Mouse (Mus musculus) kidney, embryonic 15.5 days (tissue): ENCODE data around the gene Tmf1. TPM values are rescaled to one million over a fixed set of nuclear protein-coding genes. Genes with fewer than 3 reads are reported as not detected.

Experiments
- ATAC-seq: fragments of 200-750 bp; cut with Nextera tagmentation; replicated peaks from 2 replicates; pipeline ENCODE4 v1.8.0; 2017; ENCODE audit warnings: moderate TSS enrichment; ENCODE audit not compliant: low FRiP score
- H3K27ac ChIP-seq: fragments of 300-500 bp; sonication (generic); 2 replicates; pipeline ENCODE4 v1.5.1; 2015; ENCODE audit warnings: mild to moderate bottlenecking, inconsistent platforms
- H3K27me3 ChIP-seq: fragments of 300-500 bp; sonication (generic); 2 replicates; pipeline ENCODE4 v1.6.1; 2015; ENCODE audit warnings: inconsistent platforms
- H3K36me3 ChIP-seq: fragments of 300-500 bp; sonication (generic); 2 replicates; pipeline ENCODE4 v1.6.1; 2015; ENCODE audit warnings: inconsistent platforms
- H3K4me1 ChIP-seq: fragments of 300-500 bp; sonication (generic); 2 replicates; pipeline ENCODE4 v1.6.1; 2015; ENCODE audit warnings: inconsistent platforms
- H3K4me2 ChIP-seq: fragments of 300-500 bp; sonication (generic); 2 replicates; pipeline ENCODE4 v1.6.1; 2015; ENCODE audit warnings: moderate library complexity, mild to moderate bottlenecking, inconsistent platforms
- H3K4me3 ChIP-seq: fragments of 300-500 bp; sonication (generic); replicated peaks from 2 replicates; pipeline ENCODE4 v1.5.1; 2015; ENCODE audit warnings: mild to moderate bottlenecking, inconsistent platforms
- H3K9ac ChIP-seq: fragments of 300-500 bp; sonication (generic); 2 replicates; pipeline ENCODE4 v1.6.1; 2015; ENCODE audit warnings: mild to moderate bottlenecking, inconsistent platforms
- H3K9me3 ChIP-seq: fragments of 300-500 bp; sonication (generic); replicated peaks from 2 replicates; pipeline ENCODE4 v1.6.1; 2016; ENCODE audit warnings: inconsistent platforms
- WGBS: fragments of 180-500 bp; shearing (Covaris S2); methylation state at CpG from one replicate; pipeline ENCODE4 v1.1.7; 2015; ENCODE audit warnings: mixed read lengths; 5-methylcytosine and 5-hydroxymethylcytosine counted together
- polyA plus RNA-seq: library from polyadenylated mRNA; unstranded; fragments of >200 nt; fragmentation: Nextera tagmentation; extraction: Ambion mirVana; gene quantifications from 2 replicates; pipeline ENCODE4 v1.2.1, GENCODE M21; 2015

The Tmf1 gene
- polyA plus RNA-seq, 1 experiment from 2014 or later, result 34.7 TPM

GRCm38 (mm10) chr6:97175716-97176115, 3.2 kb downstream of the Tmf1 start:
- no peak overlapping the region for H3K4me3 ChIP-seq
- H3K27ac ChIP-seq, result no peak overlapping the region
- no peaks in the 10 kb centered on the region for H3K27me3 ChIP-seq
- no peaks in the 10 kb centered on the region for H3K9me3 ChIP-seq
- H3K9ac ChIP-seq, result no peak overlapping the region
- H3K4me2 ChIP-seq, result peak overlapping the region; percentile 3; the same call in 1 of the 2 replicates
- WGBS, result 41% methylated on average over 11 of the region's 11 CpGs
- H3K36me3 ChIP-seq, result peaks cover 37% of the 10 kb centered on the region
- ATAC-seq, result no peak
- peaks cover 35% of the 10 kb centered on the region for H3K4me1 ChIP-seq

GRCm38 (mm10) chr6:97150156-97150555, 28.8 kb downstream of the Tmf1 start:
- WGBS, result 82% methylated on average over 6 of the region's 6 CpGs

GRCm38 (mm10) chr6:97149721-97150120, 29.2 kb downstream of the Tmf1 start:
- H3K27ac ChIP-seq, result no peak overlapping the region
- no peak overlapping the region for H3K9ac ChIP-seq
- no peak overlapping the region for H3K4me3 ChIP-seq
- H3K36me3 ChIP-seq, result peaks cover 4% of the 10 kb centered on the region
- WGBS, result 78% methylated on average over 2 of the region's 2 CpGs
- no peaks in the 10 kb centered on the region for H3K9me3 ChIP-seq
- peaks cover 22% of the 10 kb centered on the region for H3K4me1 ChIP-seq
- no peak for ATAC-seq
- H3K27me3 ChIP-seq, result no peaks in the 10 kb centered on the region
- peak overlapping the region; percentile 97; the same call in 1 of the 2 replicates for H3K4me2 ChIP-seq

More at GRCm38 (mm10) chr6:97150156-97150555, 28.8 kb downstream of the Tmf1 start:
- Histone ChIP-seq H3K9ac (no peak overlapping the region), H3K4me1 (peaks cover 21% of the 10 kb centered on the region), H3K27ac (no peak overlapping the region), H3K27me3 (no peaks in the 10 kb centered on the region), H3K4me3 (no peak overlapping the region), H3K9me3 (no peaks in the 10 kb centered on the region), H3K4me2 (no peak overlapping the region), H3K36me3 (peaks cover 4% of the 10 kb centered on the region)
- ATAC-seq, result no peak

GRCm38 (mm10) chr6:97148383-97149251, 30.3 kb downstream of the Tmf1 start, which contains the start of gene Eogt:
Gene Eogt (minus strand): TSS chr6:97149182.
- H3K9me3 ChIP-seq, result no peaks in the 10 kb centered on the region
- H3K9ac ChIP-seq, result peak within 1 kb of the TSS; percentile 84
- H3K4me2 ChIP-seq, result peak within 1 kb of the TSS; percentile 97
- peaks cover 2% of the 10 kb centered on the region; the same call in 1 of the 2 replicates for H3K36me3 ChIP-seq
- 0% methylated on average over 56 of the region's 56 CpGs for WGBS
- H3K4me1 ChIP-seq, result peaks cover 30% of the 10 kb centered on the region
- ATAC-seq, result peak; percentile 85
- peak within 1 kb of the TSS; percentile 69 for H3K4me3 ChIP-seq
- no peaks in the 10 kb centered on the region for H3K27me3 ChIP-seq
- H3K27ac ChIP-seq, result peak within 1 kb of the TSS; percentile 84

GRCm38 (mm10) chr6:97147755-97148382, 31.1 kb downstream of the Tmf1 start:
- Histone ChIP-seq H3K4me3 (peak overlapping the region; percentile 69), H3K9me3 (no peaks in the 10 kb centered on the region), H3K27ac (peak overlapping the region; percentile 84), H3K4me1 (peaks cover 30% of the 10 kb centered on the region), H3K27me3 (no peaks in the 10 kb centered on the region), H3K36me3 (no peaks in the 10 kb centered on the region), H3K4me2 (peak overlapping the region; percentile 97), H3K9ac (peak overlapping the region; percentile 84)
- no peak for ATAC-seq
- 15% methylated on average over 18 of the region's 18 CpGs for WGBS

- peak overlapping the region; percentile 45; the same call in 1 of the 2 replicates for H3K27ac ChIP-seq
- peaks cover 30% of the 10 kb centered on the region for H3K4me1 ChIP-seq
- no peaks in the 10 kb centered on the region for H3K27me3 ChIP-seq
- H3K4me3 ChIP-seq, result no peak overlapping the region
- 81% methylated on average over 7 of the region's 7 CpGs for WGBS
- peaks cover 8% of the 10 kb centered on the region; the same call in 1 of the 2 replicates for H3K36me3 ChIP-seq
- no peaks in the 10 kb centered on the region for H3K9me3 ChIP-seq
- no peak overlapping the region for H3K9ac ChIP-seq
- H3K4me2 ChIP-seq, result peak overlapping the region; percentile 97
- ATAC-seq, result no peak
These were observed 33.8 kb downstream of the Tmf1 start for GRCm38 (mm10) chr6:97145156-97145555.

- Histone ChIP-seq H3K27me3 (no peaks in the 10 kb centered on the region), H3K27ac (peak overlapping the region; percentile 45; the same call in 1 of the 2 replicates), H3K4me1 (peaks cover 27% of the 10 kb centered on the region), H3K36me3 (peaks cover 16% of the 10 kb centered on the region), H3K4me3 (no peak overlapping the region), H3K9me3 (no peaks in the 10 kb centered on the region), H3K9ac (no peak overlapping the region), H3K4me2 (no peak overlapping the region)
- 10% methylated on average over 7 of the region's 7 CpGs for WGBS
- no peak; the same call in 1 of the 2 replicates for ATAC-seq
These were observed 34.6 kb downstream of the Tmf1 start for GRCm38 (mm10) chr6:97144359-97144758.

- no peak for ATAC-seq
- Histone ChIP-seq H3K9ac (no peak overlapping the region), H3K4me1 (peaks cover 12% of the 10 kb centered on the region), H3K9me3 (no peaks in the 10 kb centered on the region), H3K27ac (no peak overlapping the region), H3K4me2 (no peak overlapping the region), H3K27me3 (no peaks in the 10 kb centered on the region), H3K4me3 (no peak overlapping the region), H3K36me3 (peaks cover 22% of the 10 kb centered on the region)
- 76% methylated on average over 8 of the region's 8 CpGs for WGBS
These were observed 36.3 kb downstream of the Tmf1 start for GRCm38 (mm10) chr6:97142611-97143010.

- Histone ChIP-seq H3K27me3 (no peaks in the 10 kb centered on the region), H3K4me1 (peaks cover 8% of the 10 kb centered on the region), H3K27ac (no peak overlapping the region), H3K4me2 (no peak overlapping the region), H3K9me3 (no peaks in the 10 kb centered on the region), H3K36me3 (peaks cover 22% of the 10 kb centered on the region), H3K4me3 (no peak overlapping the region), H3K9ac (no peak overlapping the region)
- no peak for ATAC-seq
- WGBS, result 67% methylated on average over 7 of the region's 7 CpGs
These were observed 37.1 kb downstream of the Tmf1 start for GRCm38 (mm10) chr6:97141811-97142210.

GRCm38 (mm10) chr6:97132707-97133303, 46.1 kb downstream of the Tmf1 start:
- H3K4me2 ChIP-seq, result no peak overlapping the region

GRCm38 (mm10) chr6:97131808-97132207, 47.1 kb downstream of the Tmf1 start:
- no peak overlapping the region for H3K4me3 ChIP-seq
- ATAC-seq, result no peak
- no peak overlapping the region for H3K9ac ChIP-seq
- H3K27me3 ChIP-seq, result no peaks in the 10 kb centered on the region
- no peaks in the 10 kb centered on the region for H3K9me3 ChIP-seq
- 8% methylated on average over 4 of the region's 4 CpGs for WGBS
- H3K27ac ChIP-seq, result no peak overlapping the region
- peaks cover 10% of the 10 kb centered on the region; the same call in 1 of the 2 replicates for H3K4me1 ChIP-seq
- H3K4me2 ChIP-seq, result no peak overlapping the region
- peaks cover 28% of the 10 kb centered on the region; the same call in 1 of the 2 replicates for H3K36me3 ChIP-seq

More at GRCm38 (mm10) chr6:97132707-97133303, 46.1 kb downstream of the Tmf1 start:
- Histone ChIP-seq H3K9ac (no peak overlapping the region), H3K27ac (no peak overlapping the region), H3K36me3 (peaks cover 28% of the 10 kb centered on the region; the same call in 1 of the 2 replicates), H3K27me3 (no peaks in the 10 kb centered on the region), H3K4me1 (peaks cover 10% of the 10 kb centered on the region; the same call in 1 of the 2 replicates), H3K9me3 (no peaks in the 10 kb centered on the region), H3K4me3 (no peak overlapping the region)
- WGBS, result 58% methylated on average over 5 of the region's 5 CpGs
- ATAC-seq, result no peak
